Mouse (Mus musculus): ENCODE results near the gene Mtor. TPM values are rescaled to one million over a fixed set of nuclear protein-coding genes. Genes with fewer than 3 reads are reported as not detected.

Mtor gene
- polyA plus RNA-seq, 1 experiment from 2014 or later: 19.8 TPM

DNA sequence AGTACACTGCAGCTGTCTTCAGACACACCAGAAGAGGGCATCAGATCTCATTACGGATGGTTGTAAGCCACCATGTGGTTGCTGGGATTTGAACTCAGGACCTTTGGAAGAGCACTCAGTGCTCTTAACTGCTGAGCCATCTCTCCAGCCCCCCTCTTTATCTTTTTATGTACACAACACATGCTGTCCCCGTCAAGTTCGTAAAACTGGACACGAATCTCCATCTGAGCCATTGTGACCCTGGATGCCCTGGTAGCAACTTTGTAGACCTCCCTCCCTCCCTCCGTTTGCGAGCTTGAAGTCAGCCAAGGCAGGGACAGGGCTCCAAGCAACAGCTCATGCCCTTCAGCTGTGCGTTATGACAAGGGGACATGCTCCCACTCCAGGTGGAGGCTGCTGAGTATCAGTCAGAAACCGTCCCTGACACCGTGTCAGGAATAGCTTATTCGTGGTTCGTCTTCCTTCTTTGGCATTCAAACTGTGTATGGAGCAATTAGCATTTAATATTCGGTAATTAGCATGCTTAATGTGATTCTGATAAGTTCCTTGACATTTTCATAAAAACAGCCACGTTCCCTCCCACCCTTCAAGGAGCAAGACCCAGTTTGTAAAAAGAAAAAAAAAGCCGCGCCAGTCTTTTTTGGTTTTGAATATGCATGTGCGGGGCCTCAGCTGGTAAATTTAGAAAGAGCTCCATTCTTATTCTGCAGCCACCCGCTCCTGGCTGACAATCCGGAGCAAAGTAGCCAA is 142.2 kb downstream of the Mtor start:
- H3K36me3 ChIP-seq: peaks cover 24% of the 10 kb centered on the region
- H3K27ac ChIP-seq: peak overlapping the region; percentile 26; the same call in 1 of the 2 replicates
- peak overlapping the region; percentile 93 for H3K4me2 ChIP-seq (replicated peaks)
- H3K4me1 ChIP-seq: peaks cover 9% of the 10 kb centered on the region
- H3K9ac ChIP-seq: peak overlapping the region; percentile 44
- H3K9me3 ChIP-seq: no peaks in the 10 kb centered on the region
- H3K27me3 ChIP-seq: no peaks in the 10 kb centered on the region
- ATAC-seq (ENCODE audit: insufficient number of reproducible peaks, insufficient read depth, low FRiP score, low TSS enrichment): no peak
- H3K4me3 ChIP-seq: peak overlapping the region; percentile 97
- WGBS: 7% methylated on average over 18 of the region's 18 CpGs

DNA sequence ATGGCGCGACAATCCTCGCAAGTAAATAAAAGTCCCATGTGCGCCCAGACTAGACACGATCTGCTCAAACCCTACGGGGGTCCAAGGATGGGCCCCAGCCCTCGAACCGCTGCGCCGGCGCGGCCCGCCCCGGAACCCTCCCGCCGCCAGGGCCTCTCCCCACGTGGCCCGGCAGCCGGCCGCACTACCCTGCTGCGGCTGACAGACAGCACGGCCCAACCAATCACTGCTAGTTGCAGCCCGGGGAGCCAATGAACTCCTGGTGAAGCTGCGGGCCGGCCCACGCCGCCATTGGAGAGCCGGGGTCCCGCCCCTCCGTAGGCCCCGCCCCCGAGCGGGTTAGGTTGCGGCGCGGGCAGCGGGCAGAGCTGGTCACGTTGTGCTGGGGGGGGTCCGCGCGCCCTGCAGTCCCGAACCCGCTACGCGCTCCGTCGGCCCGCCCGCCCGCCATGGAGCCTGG is 142.8 kb downstream of the Mtor start, which contains the start of gene Srm:
Srm (plus strand) TSS at position 333 of the 460 bp plus-strand sequence.
- peak within 1 kb of the TSS; percentile 54; the same call in 1 of the 2 replicates for H3K27ac ChIP-seq
- ATAC-seq (ENCODE audit: insufficient number of reproducible peaks, insufficient read depth, low FRiP score, low TSS enrichment): peak; percentile 99
- H3K36me3 ChIP-seq: peaks cover 30% of the 10 kb centered on the region
- H3K4me1 ChIP-seq: peaks cover 9% of the 10 kb centered on the region
- peak within 1 kb of the TSS; percentile 97 for H3K4me3 ChIP-seq
- 0% methylated on average over 50 of the region's 50 CpGs for WGBS
- peak within 1 kb of the TSS; percentile 89 for H3K9ac ChIP-seq
- no peaks in the 10 kb centered on the region for H3K27me3 ChIP-seq
- no peaks in the 10 kb centered on the region for H3K9me3 ChIP-seq
- H3K4me2 ChIP-seq (replicated peaks): peak within 1 kb of the TSS; percentile 93

DNA sequence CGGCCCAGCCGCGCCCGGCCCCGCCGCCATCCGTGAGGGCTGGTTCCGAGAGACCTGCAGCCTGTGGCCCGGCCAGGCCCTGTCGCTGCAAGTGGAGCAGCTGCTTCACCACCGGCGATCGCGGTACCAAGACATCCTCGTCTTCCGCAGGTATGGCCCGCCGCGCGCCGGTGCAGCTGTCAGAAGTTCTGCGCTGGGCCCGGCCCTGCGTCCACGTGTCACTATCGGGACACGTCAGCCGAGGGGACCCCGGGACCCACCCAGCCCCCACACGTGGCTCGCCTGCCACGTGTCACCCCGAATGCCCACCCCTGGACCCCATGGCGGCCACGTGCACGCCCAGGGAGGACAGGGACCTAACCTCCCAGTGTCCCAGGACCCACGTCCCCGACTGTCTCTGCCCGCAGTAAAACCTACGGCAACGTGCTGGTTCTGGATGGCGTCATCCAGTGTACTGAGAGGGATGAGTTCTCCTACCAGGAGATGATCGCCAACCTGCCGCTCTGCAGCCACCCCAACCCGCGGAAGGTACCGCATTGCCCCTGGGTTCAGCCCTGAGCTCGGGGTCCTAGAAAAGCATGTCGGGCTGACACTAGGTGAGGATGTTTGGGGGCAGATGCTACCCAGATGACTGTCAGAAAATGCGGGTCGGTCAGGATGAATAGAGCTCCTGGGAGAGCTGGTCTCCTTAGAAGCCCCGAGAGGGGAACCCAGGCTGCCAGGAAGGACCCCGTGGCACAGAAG is 143.4 kb downstream of the Mtor start:
- Histone ChIP-seq H3K4me2 (replicated peaks) (peak overlapping the region; percentile 93), H3K36me3 (peaks cover 36% of the 10 kb centered on the region), H3K9ac (peak overlapping the region; percentile 89), H3K27ac (peak overlapping the region; percentile 54; the same call in 1 of the 2 replicates), H3K27me3 (no peaks in the 10 kb centered on the region), H3K9me3 (no peaks in the 10 kb centered on the region), H3K4me1 (peaks cover 9% of the 10 kb centered on the region), H3K4me3 (peak overlapping the region; percentile 97)
- peak; percentile 32 for ATAC-seq (ENCODE audit: insufficient number of reproducible peaks, insufficient read depth, low FRiP score, low TSS enrichment)
- WGBS: under 1% methylated on average over 53 of the region's 53 CpGs

DNA sequence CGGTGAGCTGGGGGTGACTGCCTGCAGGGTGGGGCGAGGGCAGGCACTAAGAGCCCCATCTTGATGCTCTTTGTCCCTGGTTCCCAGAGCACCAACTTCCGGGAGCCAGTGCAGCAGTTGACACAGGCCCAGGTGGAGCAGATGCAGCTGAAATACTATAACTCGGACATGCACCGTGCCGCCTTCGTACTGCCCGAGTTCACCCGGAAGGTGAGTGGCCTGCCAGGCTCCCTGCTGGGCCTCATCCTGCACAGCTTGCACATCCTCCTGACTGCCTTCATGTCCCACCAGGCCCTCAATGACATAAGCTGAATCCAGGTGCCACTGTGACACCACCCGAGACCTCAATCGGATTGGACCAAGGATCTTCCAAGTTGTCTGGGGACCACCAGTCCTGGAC is 145.6 kb downstream of the Mtor start:
- 94% methylated on average over 11 of the region's 11 CpGs for WGBS
- no peak overlapping the region for H3K27ac ChIP-seq
- no peak overlapping the region for H3K4me3 ChIP-seq
- no peak overlapping the region for H3K9ac ChIP-seq
- H3K4me2 ChIP-seq (replicated peaks): no peak overlapping the region
- H3K9me3 ChIP-seq: no peaks in the 10 kb centered on the region
- peaks cover 50% of the 10 kb centered on the region for H3K36me3 ChIP-seq
- no peaks in the 10 kb centered on the region for H3K27me3 ChIP-seq
- peaks cover 9% of the 10 kb centered on the region for H3K4me1 ChIP-seq
- no peak for ATAC-seq (ENCODE audit: insufficient number of reproducible peaks, insufficient read depth, low FRiP score, low TSS enrichment)

DNA sequence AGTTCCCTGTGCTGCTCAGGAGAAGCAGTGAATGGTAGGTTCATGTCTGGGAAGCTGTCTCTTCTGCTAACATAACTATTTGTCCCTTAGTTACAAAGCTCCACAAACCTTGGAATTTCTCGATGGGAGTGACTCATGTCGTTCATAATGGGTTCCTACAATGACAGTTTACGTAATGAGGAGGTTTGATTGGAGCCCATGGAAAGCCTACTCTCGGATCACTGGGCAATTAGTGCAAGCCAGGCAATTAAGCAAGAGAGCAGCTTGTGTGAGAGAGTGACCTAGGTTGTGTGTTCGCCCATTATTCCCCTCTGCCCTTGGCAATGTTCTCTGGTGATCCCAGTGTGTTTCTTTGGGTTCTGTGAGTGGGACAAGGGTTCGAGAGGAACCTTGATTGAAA is 147.5 kb downstream of the Mtor start:
- Histone ChIP-seq H3K4me3 (no peak overlapping the region), H3K4me1 (peaks cover 9% of the 10 kb centered on the region), H3K9me3 (0 out of 2 replicates have a peak, but pooled peaks cover 3% of the 10 kb centered on the region), H3K9ac (no peak overlapping the region), H3K36me3 (peaks cover 53% of the 10 kb centered on the region), H3K27me3 (no peaks in the 10 kb centered on the region), H3K4me2 (replicated peaks) (no peak overlapping the region), H3K27ac (no peak overlapping the region)
- ATAC-seq (ENCODE audit: insufficient number of reproducible peaks, insufficient read depth, low FRiP score, low TSS enrichment): no peak
- 86% methylated on average over 6 of the region's 6 CpGs for WGBS

DNA sequence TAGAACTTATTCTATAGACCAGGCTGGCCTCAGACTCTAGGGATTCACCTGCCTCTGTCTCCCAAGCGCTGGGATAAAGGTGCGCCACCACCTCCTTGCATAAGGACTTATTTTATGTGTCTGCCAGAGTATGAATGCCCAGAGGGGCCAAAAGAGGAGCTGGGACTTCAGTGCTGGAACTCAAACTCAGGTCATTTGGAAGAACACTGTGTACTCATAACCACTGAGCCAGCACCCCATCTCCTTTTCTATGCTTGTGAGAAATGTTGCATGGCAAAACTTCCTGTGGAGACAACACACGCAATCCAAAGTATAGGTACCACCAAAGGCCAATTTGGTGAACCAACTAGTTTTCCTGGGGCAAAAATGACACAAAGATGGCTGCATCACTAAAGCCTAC is 148.3 kb downstream of the Mtor start:
- peaks cover 53% of the 10 kb centered on the region for H3K36me3 ChIP-seq

DNA sequence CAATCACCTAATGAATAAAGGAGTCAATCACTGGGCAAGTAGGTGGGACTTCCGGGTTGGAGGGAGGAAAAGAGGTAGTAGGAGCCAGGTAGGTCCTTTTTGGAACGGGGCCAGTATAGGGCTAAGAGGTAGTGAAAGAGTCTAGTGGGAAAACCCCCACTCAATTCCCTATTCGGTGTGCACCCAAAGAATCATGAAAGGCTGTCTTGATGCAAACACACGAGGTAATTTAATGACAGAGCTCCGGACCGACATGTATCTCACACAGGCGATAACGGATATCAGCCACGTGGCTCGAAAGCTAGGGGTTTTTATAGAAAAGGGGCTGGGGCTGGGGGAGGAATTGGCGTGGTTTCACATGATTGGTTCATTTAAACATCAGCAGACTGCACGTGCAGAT is 150.4 kb downstream of the Mtor start:
- WGBS: 95% methylated on average over 12 of the region's 12 CpGs
- no peak for ATAC-seq (ENCODE audit: insufficient number of reproducible peaks, insufficient read depth, low FRiP score, low TSS enrichment)
- H3K4me3 ChIP-seq: no peak overlapping the region
- H3K9ac ChIP-seq: no peak overlapping the region
- H3K27ac ChIP-seq: no peak overlapping the region
- 0 out of 2 replicates have a peak, but pooled peaks cover 3% of the 10 kb centered on the region for H3K9me3 ChIP-seq
- no peaks in the 10 kb centered on the region for H3K4me1 ChIP-seq
- H3K36me3 ChIP-seq: peaks cover 46% of the 10 kb centered on the region
- no peaks in the 10 kb centered on the region for H3K27me3 ChIP-seq
- H3K4me2 ChIP-seq (replicated peaks): no peak overlapping the region

More for the DNA sequence above, 148.3 kb downstream of the Mtor start:
- no peaks in the 10 kb centered on the region for H3K27me3 ChIP-seq
- H3K4me1 ChIP-seq: peaks cover 9% of the 10 kb centered on the region
- H3K4me3 ChIP-seq: no peak overlapping the region
- no peak overlapping the region for H3K9ac ChIP-seq
- H3K27ac ChIP-seq: no peak overlapping the region
- ATAC-seq (ENCODE audit: insufficient number of reproducible peaks, insufficient read depth, low FRiP score, low TSS enrichment): no peak
- 0 out of 2 replicates have a peak, but pooled peaks cover 3% of the 10 kb centered on the region for H3K9me3 ChIP-seq
- H3K4me2 ChIP-seq (replicated peaks): no peak overlapping the region
- 96% methylated on average over 3 of the region's 3 CpGs for WGBS

DNA sequence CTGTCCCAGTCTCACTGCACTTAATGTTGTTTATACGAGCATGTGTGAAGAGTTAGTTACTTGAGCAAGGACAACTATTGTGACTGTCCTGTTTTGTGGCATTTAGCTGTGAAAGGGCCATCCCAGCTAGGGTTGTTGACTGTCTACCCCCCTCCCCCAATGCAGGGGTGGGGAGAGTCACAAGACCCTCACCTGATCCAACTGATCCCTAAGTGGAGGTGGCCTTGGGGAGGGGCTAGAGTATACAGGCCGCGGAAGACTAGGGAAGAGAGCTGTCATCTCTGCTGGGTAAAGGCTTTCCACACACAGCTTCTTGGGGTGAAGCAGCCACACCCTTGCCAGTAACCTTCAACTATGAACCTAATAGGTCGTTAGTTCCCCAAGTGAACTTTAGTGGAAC is 151.9 kb downstream of the Mtor start:
- Histone ChIP-seq H3K27me3 (no peaks in the 10 kb centered on the region), H3K9me3 (0 out of 2 replicates have a peak, but pooled peaks cover 3% of the 10 kb centered on the region), H3K4me2 (replicated peaks) (no peak overlapping the region), H3K4me3 (no peak overlapping the region), H3K4me1 (no peaks in the 10 kb centered on the region), H3K27ac (no peak overlapping the region), H3K36me3 (peaks cover 31% of the 10 kb centered on the region), H3K9ac (no peak overlapping the region)
- WGBS: 86% methylated on average over 4 of the region's 4 CpGs
- ATAC-seq (ENCODE audit: insufficient number of reproducible peaks, insufficient read depth, low FRiP score, low TSS enrichment): no peak

DNA sequence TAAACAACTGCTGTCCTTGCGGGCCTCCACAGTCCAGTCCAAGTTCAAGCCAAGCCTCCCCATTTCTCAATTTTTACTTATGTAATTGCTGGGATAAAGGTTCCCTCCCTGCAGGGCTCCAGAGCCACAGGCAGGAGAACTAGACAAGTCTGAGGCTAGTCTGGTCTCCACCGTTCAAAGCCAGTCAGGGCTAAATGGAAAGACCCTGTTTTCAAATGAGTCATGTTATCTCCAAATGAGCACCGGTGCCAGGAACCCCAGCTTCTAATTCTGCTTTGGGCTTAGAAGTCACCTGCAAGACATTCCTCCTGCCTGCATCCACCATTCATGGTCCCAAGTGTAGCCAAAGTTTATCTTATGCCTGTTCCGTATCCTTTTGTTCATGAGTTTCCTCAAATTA is 153.5 kb downstream of the Mtor start:
- Histone ChIP-seq H3K9me3 (0 out of 2 replicates have a peak, but pooled peaks cover 3% of the 10 kb centered on the region), H3K4me2 (replicated peaks) (no peak overlapping the region), H3K36me3 (peaks cover 16% of the 10 kb centered on the region), H3K27me3 (no peaks in the 10 kb centered on the region), H3K4me1 (no peaks in the 10 kb centered on the region), H3K27ac (no peak overlapping the region), H3K4me3 (no peak overlapping the region), H3K9ac (no peak overlapping the region)
- WGBS: 86% methylated on average over 4 of the region's 4 CpGs
- no peak for ATAC-seq (ENCODE audit: insufficient number of reproducible peaks, insufficient read depth, low FRiP score, low TSS enrichment)

DNA sequence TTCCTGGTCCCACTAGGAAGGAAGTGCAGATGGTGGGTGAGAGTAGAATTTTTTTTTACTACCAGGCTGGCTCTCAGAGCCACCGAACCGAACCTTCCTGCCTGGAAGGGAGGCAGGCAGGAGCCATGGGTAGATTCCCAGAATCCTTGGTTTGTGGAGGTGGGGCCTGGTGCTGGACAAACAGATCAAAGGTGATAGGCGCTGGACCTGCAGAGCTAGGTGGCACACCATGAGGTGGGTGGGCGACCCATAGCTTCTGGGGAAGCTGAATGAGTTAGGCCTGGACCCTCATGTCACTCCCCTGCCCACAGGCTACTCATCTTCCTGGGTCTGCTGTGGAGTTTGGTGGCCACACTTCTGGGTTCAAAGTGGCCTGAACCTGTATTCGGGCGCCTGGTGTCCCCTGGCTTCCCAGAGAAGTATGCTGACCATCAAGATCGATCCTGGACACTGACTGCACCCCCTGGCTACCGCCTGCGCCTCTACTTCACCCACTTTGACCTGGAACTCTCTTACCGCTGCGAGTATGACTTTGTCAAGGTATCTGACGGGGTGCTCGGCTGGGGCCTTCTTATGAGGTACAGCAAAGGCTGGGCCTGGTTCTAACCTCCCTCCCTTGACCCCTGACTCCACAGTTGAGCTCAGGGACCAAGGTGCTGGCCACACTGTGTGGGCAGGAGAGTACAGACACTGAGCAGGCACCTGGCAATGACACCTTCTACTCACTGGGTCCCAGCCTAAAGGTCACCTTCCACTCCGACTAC is 154.1 kb downstream of the Mtor start, which contains the start of gene Masp2:
Masp2 (plus strand) TSS at position 198 of the 764 bp plus-strand sequence.
- no peak within 1 kb of the TSS for H3K4me3 ChIP-seq
- H3K9ac ChIP-seq: no peak within 1 kb of the TSS
- H3K27ac ChIP-seq: no peak within 1 kb of the TSS
- H3K4me1 ChIP-seq: no peaks in the 10 kb centered on the region
- no peak for ATAC-seq (ENCODE audit: insufficient number of reproducible peaks, insufficient read depth, low FRiP score, low TSS enrichment)
- H3K4me2 ChIP-seq (replicated peaks): no peak within 1 kb of the TSS
- 90% methylated on average over 14 of the region's 14 CpGs for WGBS
- peaks cover 13% of the 10 kb centered on the region for H3K36me3 ChIP-seq
- 0 out of 2 replicates have a peak, but pooled peaks cover 3% of the 10 kb centered on the region for H3K9me3 ChIP-seq
- H3K27me3 ChIP-seq: no peaks in the 10 kb centered on the region
